8 mouse cellular contexts compared by ENCODE assay signal in the genomic region with DNA sequence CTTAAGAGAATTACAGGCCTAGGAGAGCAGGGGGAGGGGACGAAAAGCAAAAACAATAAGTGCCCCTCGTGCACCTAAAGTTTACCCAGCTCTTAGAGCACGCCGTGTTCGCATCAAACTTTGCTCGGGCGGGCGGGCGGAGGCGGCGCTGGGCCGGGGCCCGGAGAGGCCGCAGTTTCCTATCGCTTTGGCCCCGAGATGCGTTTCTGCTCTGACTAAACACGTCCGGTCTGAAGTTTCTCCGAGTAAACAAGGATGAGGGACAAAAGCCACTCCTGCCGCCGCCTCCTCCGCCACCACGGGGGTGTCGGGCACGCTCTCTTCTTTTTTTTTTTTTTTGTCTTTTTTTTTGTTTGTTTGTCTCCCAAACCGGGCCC. TPM values are rescaled to one million over a fixed set of nuclear protein-coding genes. Genes with fewer than 3 reads are reported as not detected.
DNase-seq lines count a peak whose midpoint lies in the region; ATAC-seq and TF ChIP-seq lines count a peak whose summit lies in the region.

No protein-coding gene starts in this region.

- H3K27me3 ChIP-seq in midbrain, embryonic 16.5 days (ENCODE audit: control insufficient read depth, insufficient read depth, low read depth, low read length): no peaks in the 10 kb centered on the region

- peaks cover 4% of the 10 kb centered on the region; the same call in 1 of the 2 replicates for H3K36me3 ChIP-seq in midbrain, embryonic 16.5 days (ENCODE audit: control insufficient read depth, insufficient read depth, low read length)

- H3K4me1 ChIP-seq in midbrain, embryonic 16.5 days (ENCODE audit: control insufficient read depth, insufficient read depth, low read length): peaks cover 18% of the 10 kb centered on the region

- TF ChIP-seq CTCF in left cerebral cortex, adult 2 months (IDR thresholded peaks at IDR 0.05): no peak

- no peak for DNase-seq in left cerebral cortex, adult 2 months (ENCODE audit: extremely low spot score in 1 of 2, low spot score in 2 of 2)
- DNase-seq in left cerebral cortex, adult 8-10 months (ENCODE audit: low spot score in 2 of 2): no peak
- peak; percentile 63 for DNase-seq in heart, postnatal 4 days
- DNase-seq in liver: peak; percentile 71
- no peak for DNase-seq in layer of hippocampus, adult 11-12 months (ENCODE audit: low spot score)
- DNase-seq in left cerebral cortex, postnatal 4 days: no peak

- H3K27ac ChIP-seq in left cerebral cortex, adult 2 months: peak overlapping the region; percentile 89
- peak overlapping the region; percentile 99 for H3K27ac ChIP-seq in midbrain, embryonic 16.5 days (ENCODE audit: low read length)

- peak overlapping the region; percentile 66 for H3K4me3 ChIP-seq in left cerebral cortex, adult 2 months
- peak overlapping the region; percentile 83 for H3K4me3 ChIP-seq in midbrain, embryonic 16.5 days (ENCODE audit: low read depth, low read length)

- H3K4me2 ChIP-seq in midbrain, embryonic 16.5 days (ENCODE audit: low read length): peak overlapping the region; percentile 85

- H3K9ac ChIP-seq in midbrain, embryonic 16.5 days (ENCODE audit: low read depth, low read length): peak overlapping the region; percentile 93

- 0% methylated on average over 26 of the region's 27 CpGs for WGBS in midbrain, embryonic 16.5 days

- H3K9me3 ChIP-seq in midbrain, embryonic 16.5 days (replicated peaks; ENCODE audit: control insufficient read depth, low read length, poor library complexity, severe bottlenecking): no peaks in the 10 kb centered on the region

- ATAC-seq in common myeloid progenitor, adult 5-6 weeks (replicated peaks; ENCODE audit: low read depth, poor library complexity, severe bottlenecking): peak; percentile 12
- ATAC-seq in midbrain, embryonic 16.5 days: no peak

- intact Hi-C loops in left cerebral cortex, adult 2 months (cut with DNase I): loop anchor here (1.0 to 5.0 kb wide), 8 partner anchors 44 to 499 kb away; a partner anchor contains a TSS
- intact Hi-C loops in left cerebral cortex, postnatal 4 days (cut with DNase I): loop anchor here (10.0 kb wide), 2 partner anchors 146 to 474 kb away; a partner anchor contains a TSS

RNA-seq across cellular contexts. Expression of a gene that starts 56.2 kb away (rescaled TPM):
- total RNA-seq in left cerebral cortex, adult 2 months (2021): 10 to 100 TPM; 34.0 to 39.1 TPM
- total RNA-seq in left cerebral cortex, adult 8-10 months (2022): 10 to 100 TPM; 30.1 to 40.2 (median 34.9) TPM
- total RNA-seq in common myeloid progenitor, adult 5-6 weeks (2017): not detected in 2 replicates
- total RNA-seq in heart, postnatal 4 days (2021): 1 to 10 TPM; 2.6 to 2.9 TPM
- 5.7 and 6.7 TPM in 2 replicates for polyA plus RNA-seq in midbrain, embryonic 16.5 days (2015; fragmentation: Nextera tagmentation; extraction: Ambion mirVana)
- total RNA-seq in left cerebral cortex, postnatal 4 days (2021): 10 to 100 TPM in 1 of 2 experiments, 1 to 10 TPM in 1; 9.4 to 16.6 TPM

Comparison
In these comparisons a context has a peak if more than half of its experiments do, and no peak if none do; other contexts are left out.
1. DNase-seq: peak in heart, postnatal 4 days (single experiment) and liver (single experiment); none in left cerebral cortex, adult 2 months (0 of 2), left cerebral cortex, adult 8-10 months (0 of 2), layer of hippocampus, adult 11-12 months (single experiment) and left cerebral cortex, postnatal 4 days (single experiment).